Mouse (Mus musculus): ENCODE results near the gene Olfr53.
"Not testable (repeated sequence)": the region's sequence is repeated elsewhere in the genome, so short reads cannot be mapped to it uniquely, and the experiment has no call there.

Olfr53 gene

GRCm38 (mm10) chr7:140646152-140646551 lies at the start of gene Olfr53:
Gene Olfr53 (plus strand): TSS chr7:140646452.
- CTCF ChIA-PET = no interaction called here
- POLR2A ChIA-PET = no interaction called here

GRCm38 (mm10) chr7:140600969-140601368 lies 45.3 kb upstream of the Olfr53 start, which contains the start of gene Olfr46:
Gene Olfr46 (plus strand): TSS chr7:140601269.
- POLR2A ChIA-PET, CTCF ChIA-PET: not testable (repeated sequence)

GRCm38 (mm10) chr7:140628670-140629069 lies 17.6 kb upstream of the Olfr53 start, which contains the start of gene Olfr61:
Gene Olfr61 (plus strand): TSS chr7:140628970.
- CTCF ChIA-PET, POLR2A ChIA-PET: not testable (repeated sequence)

- ChIA-PET CTCF (no interaction called here), POLR2A (no interaction called here)
Observed at GRCm38 (mm10) chr7:140630559-140630958, 15.7 kb upstream of the Olfr53 start.

DNA sequence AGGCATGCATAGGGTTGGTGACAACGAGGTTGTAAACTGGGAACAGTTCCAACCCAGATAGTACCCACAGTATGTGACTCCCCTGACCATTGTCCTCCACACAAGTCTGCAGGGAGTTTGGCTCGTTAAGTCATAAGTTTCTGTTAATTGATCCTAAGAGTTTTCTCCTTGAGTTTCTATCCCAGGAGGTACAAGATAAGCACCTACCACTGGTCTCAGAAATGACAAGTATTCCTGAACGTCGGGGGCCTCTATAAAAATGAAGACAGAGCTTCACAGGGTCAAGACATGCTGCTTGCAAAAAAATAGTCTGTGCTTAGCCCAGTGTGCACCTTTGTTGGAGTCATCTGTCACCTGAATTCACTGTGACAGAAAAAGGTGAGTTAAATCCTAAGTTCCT lies 13.4 kb downstream of the Olfr53 start, which contains the start of gene Olfr539:
Gene Olfr539, plus strand, starts transcription at position 301 of the 400 bp plus-strand sequence.
- ChIA-PET POLR2A (interaction anchor here in 1 of 4 experiments (0.6 kb wide), 1 partner anchor 350 kb away, joined by 4 read pairs; no protein-coding TSS in a partner anchor), CTCF (no interaction called here)

DNA sequence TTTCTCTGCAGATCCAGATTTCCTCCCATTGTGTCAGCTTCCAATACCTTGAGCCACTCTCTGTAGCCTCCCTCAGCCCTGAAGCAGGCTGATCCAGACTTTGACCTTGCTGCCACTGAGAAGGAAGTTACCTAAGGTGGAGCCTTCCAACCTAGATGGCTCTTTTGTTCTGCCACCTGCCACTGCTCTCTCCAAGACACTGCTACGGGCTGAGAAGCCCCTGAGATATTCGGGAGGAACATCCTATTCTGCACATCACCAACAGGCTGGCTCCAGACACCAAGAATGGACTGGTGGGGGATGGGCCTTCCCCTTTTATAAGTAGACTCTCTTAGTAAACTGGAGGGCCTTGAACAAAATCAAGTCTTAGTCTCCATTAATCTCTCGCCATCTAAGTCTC lies 24.4 kb downstream of the Olfr53 start:
- POLR2A ChIA-PET, CTCF ChIA-PET: not testable (repeated sequence)

DNA sequence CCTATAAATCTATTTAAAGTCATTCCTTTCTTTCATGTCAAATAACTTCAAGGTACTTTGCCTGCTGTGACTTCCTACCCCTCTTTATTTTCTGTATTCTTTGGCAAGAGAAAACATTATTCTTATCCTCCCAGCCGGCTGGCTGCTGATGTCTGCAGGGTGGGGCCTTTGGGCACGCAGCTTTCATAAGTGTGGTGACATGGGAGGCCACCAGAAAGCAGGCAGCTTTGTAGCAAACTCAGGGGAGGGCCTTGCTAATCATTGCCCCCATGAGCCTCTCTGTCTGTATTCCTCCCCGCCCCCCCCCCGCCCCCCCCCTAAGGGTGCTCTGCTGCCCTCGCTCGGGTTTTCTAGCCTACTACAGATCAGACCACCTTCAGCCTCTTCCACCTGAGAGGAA lies 29.6 kb downstream of the Olfr53 start:
- ChIA-PET CTCF (interaction anchor here in 1 of 4 experiments (0.6 kb wide), 2 partner anchors 18 to 1117 kb away, joined by 3 read pairs; no protein-coding TSS in a partner anchor), POLR2A (interaction anchor here in 1 of 4 experiments (0.7 kb wide), 1 partner anchor 41 kb away, joined by 3 read pairs; no protein-coding TSS in a partner anchor)

GRCm38 (mm10) chr7:140679591-140679990 lies 33.3 kb downstream of the Olfr53 start:
- CTCF ChIA-PET, POLR2A ChIA-PET: not testable (repeated sequence)

DNA sequence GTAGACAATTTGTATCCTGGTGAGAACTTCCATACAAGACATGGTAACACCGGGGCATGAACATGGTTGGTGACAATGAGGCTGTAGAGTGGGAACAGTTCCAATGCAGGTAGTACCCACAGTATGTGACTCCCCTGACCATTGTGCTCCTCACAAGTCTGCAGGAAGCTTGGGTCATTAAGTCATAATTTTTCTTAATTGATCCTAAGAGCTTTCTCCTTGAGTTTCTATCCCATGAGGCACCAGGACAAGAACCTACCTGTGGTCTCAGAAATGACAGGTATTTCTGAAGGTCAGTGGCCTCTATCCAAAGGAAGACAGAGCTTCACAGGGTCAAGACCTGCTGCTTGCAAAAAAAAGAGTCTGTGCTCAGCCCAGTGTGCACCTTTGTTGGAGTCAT lies 35.4 kb downstream of the Olfr53 start, which contains the start of gene Olfr45:
Gene Olfr45, plus strand, starts transcription at position 301 of the 400 bp plus-strand sequence.
- CTCF ChIA-PET = no interaction called here
- POLR2A ChIA-PET = no interaction called here

GRCm38 (mm10) chr7:140696967-140697366 lies 50.7 kb downstream of the Olfr53 start, which contains the start of gene Olfr541:
Gene Olfr541 (plus strand): TSS chr7:140697267.
- ChIA-PET CTCF (no interaction called here), POLR2A (no interaction called here)
